Mouse (Mus musculus) urinary bladder, adult 18-20 months (tissue): Measurements from ENCODE around the gene Gm6020.
"Not testable (repeated sequence)": the region's sequence is repeated elsewhere in the genome, so short reads cannot be mapped to it uniquely, and the experiment has no call there.

Experiments
- DNase-seq, 2 experiments: peaks; one replicate each; pipeline ENCODE4 v3.0.0; 2022; ENCODE audit warnings: low spot score in 2 of 2, mixed read lengths in 2 of 2

Gm6020 gene

GRCm38 (mm10) chr19:61183590-61183989, at the start of gene Gm6020:
Gene Gm6020, plus strand, starts transcription at chr19:61183890.
- DNase-seq, result not testable (repeated sequence)

- no peak for DNase-seq
These were observed 45.0 kb upstream of the Gm6020 start for GRCm38 (mm10) chr19:61138655-61139054.

- peak; percentile 66 to 82 for DNase-seq
These were observed 43.1 kb upstream of the Gm6020 start, which contains the start of gene Zfp950 for GRCm38 (mm10) chr19:61140342-61141206. Gene Zfp950, minus strand, starts transcription at chr19:61140840.

GRCm38 (mm10) chr19:61141299-61141698, 42.4 kb upstream of the Gm6020 start:
- no peak for DNase-seq

- peak; percentile 14 to 23 for DNase-seq
These were observed 32.4 kb upstream of the Gm6020 start for GRCm38 (mm10) chr19:61151372-61151700.

GRCm38 (mm10) chr19:61151701-61152420, 31.8 kb upstream of the Gm6020 start:
- peak in 1 of 2 experiments; percentile 14 for DNase-seq

- DNase-seq, result no peak
These were observed 7.8 kb upstream of the Gm6020 start, which contains the start of gene Gm7102 for GRCm38 (mm10) chr19:61175756-61176324. Gene Gm7102, minus strand, starts transcription at chr19:61176309.

- DNase-seq, result peak; percentile 77 to 80
These were observed 15.6 kb downstream of the Gm6020 start for GRCm38 (mm10) chr19:61199316-61199715.

- peak; percentile 6 to 47 for DNase-seq
These were observed 16.1 kb downstream of the Gm6020 start for GRCm38 (mm10) chr19:61199836-61200235.

DNA sequence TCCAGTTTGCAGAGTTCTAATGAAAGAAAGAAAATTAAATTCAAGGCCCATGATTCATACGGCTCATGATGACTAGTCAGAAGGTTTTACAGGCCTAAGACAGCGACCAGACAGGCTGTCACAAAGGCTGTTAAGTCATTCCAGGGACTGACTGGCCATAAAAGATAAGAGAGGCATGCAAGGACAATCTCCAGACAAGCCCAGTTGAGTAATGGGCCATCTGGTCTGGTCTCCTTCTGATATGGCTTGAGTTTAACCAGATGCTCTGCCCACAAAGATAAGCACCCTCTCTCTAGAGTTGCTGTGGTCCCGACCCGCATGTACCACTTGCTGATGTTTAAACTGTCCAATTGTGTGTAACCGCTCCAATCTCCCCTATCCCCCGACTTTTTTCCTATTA, 23.8 kb downstream of the Gm6020 start:
- DNase-seq, result not testable (repeated sequence)

DNA sequence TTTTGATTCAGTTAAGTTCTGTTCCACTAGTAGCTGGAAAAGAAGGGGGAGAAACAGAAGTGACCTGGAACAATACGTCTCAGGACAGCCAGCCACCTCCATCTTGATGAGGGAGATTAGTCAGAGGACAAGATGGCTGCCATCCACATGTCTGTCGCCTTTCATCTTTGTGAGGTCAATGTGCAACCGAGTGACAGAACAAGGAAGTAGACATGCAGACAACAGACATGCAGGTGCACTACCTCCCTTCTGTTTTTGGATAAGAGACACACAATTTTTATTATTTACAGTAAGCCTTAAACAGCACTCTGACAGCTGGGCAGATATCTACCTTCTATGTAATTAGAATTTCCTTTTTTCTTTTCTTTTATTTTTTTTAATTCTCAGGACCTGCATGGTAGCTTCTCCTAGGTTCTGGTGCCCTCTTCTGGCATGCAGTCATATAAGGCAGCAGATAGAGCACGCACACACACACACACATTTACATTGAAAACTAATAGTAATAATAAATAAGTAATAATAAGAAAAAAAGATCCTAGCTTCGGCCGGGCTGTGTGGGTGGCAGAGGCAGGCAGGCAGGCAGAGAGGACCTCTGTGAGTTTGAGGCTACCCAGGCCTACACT, 40.1 kb downstream of the Gm6020 start:
- no peak for DNase-seq

GRCm38 (mm10) chr19:61224678-61225525, 41.2 kb downstream of the Gm6020 start:
- DNase-seq, result no peak

- peak; percentile 62 to 67 for DNase-seq
These were observed 42.1 kb downstream of the Gm6020 start for GRCm38 (mm10) chr19:61225526-61226400.

DNA sequence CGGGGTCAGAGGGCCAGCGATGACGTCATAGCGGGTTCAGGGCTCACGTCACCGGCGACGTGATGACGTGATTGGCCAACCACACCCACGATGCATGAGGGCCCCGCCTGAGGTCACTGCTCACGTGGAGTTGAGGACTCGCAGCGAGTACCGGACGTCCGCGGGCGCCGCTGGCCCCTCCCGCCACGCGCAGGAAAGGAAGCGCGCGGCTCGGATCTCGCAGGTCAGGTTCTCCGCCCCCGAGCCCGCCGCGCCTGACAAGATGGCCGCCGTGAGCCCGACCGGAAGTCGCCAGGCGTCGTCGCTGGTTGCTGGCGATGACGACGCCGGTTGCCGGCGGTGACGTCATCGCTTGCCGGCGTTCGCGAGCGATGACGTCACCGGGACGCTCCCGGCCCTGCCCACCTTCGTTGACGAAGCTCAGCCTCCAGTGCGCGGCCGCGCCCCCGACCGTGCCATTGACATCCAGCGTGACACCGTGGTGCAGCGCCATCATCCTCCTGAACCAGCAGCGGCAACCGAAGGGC, 42.8 kb downstream of the Gm6020 start:
- peak; percentile 54 to 57 for DNase-seq

DNA sequence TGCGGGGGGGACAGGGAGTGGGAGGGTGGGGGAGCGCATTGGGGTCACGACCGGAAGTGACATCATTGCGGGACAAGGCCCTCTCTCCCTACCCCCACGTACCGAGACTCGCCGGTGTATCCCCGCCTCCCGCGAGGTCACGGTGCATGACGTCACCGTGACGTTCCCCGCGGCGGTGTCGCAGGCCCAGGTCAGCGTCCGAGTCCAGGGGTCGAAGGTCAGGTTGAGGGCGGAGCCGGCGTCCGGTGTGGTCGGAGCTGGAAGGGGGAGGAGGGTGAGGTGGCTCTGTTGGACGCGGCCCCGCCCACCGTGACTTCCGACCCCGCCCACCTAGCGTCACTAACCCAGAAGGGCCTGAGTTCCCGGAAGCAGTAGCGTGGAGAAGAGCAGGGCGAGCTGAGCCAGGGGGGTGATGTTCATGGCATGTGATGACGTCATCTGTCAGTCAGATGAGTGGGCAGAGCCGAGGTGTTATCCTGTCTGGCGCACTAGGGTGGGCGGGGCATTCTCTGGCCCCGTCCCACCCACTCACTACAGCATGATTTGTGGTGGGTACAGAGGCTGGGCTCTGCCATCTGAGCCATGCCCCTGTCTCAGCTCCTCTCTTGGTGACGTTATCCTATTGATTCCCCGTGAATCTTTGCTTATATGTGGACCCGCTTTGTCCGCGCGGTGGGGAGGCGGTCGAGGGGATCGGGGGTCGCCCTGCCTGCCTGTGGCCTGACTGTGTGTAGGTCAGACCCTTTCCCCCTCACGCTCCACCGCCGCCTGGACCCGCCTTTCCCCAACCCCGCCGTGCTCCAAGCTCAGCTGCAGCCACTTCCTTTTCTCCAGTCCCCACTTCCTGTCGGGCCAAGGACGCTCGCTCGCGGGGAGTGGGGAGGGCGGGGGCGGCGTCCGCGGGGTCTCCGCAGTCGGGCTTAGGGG, 43.5 kb downstream of the Gm6020 start:
- DNase-seq, result peak; percentile 80 to 82

GRCm38 (mm10) chr19:61227941-61228701, 44.4 kb downstream of the Gm6020 start, which contains the start of gene Csf2ra:
Gene Csf2ra, minus strand, starts transcription at chr19:61228429.
- no peak for DNase-seq
